Mouse (Mus musculus) stomach, postnatal 0 days (tissue): Measurements from ENCODE around the gene Pakap. TPM values are rescaled to one million over a fixed set of nuclear protein-coding genes. Genes with fewer than 3 reads are reported as not detected.

Source experiments
- ATAC-seq: fragments of 200-750 bp; cut with Nextera tagmentation; 2 replicates; pipeline ENCODE4 v1.8.0; 2017; ENCODE audit not compliant: low FRiP score, low TSS enrichment
- DNase-seq: peaks from one replicate; pipeline ENCODE4 v3.0.0-alpha.2; 2016; ENCODE audit warnings: low spot score
- H3K27ac ChIP-seq: fragments of 300-500 bp; sonication (generic); replicated peaks from 2 replicates; pipeline ENCODE4 v1.5.1; 2014; ENCODE audit warnings: mild to moderate bottlenecking, control low read depth
- H3K27me3 ChIP-seq: fragments of 300-500 bp; sonication (generic); 2 replicates; pipeline ENCODE4 v1.6.1; 2014; ENCODE audit warnings: low read length; ENCODE audit not compliant: control insufficient read depth, insufficient read depth
- H3K36me3 ChIP-seq: fragments of 300-500 bp; sonication (generic); 2 replicates; pipeline ENCODE4 v1.6.1; 2014; ENCODE audit warnings: low read length, mixed read lengths; ENCODE audit not compliant: control insufficient read depth, insufficient read depth
- H3K4me1 ChIP-seq: fragments of 300-500 bp; sonication (generic); replicated peaks from 2 replicates; pipeline ENCODE4 v1.6.1; 2014; ENCODE audit warnings: antibody characterized with exemption; ENCODE audit not compliant: control insufficient read depth, insufficient read depth
- H3K4me2 ChIP-seq: fragments of 300-500 bp; sonication (generic); replicated peaks from 2 replicates; pipeline ENCODE4 v1.6.1; 2014; ENCODE audit warnings: low read depth, mild to moderate bottlenecking, control low read depth, moderate library complexity
- H3K4me3 ChIP-seq: fragments of 300-500 bp; sonication (generic); 2 replicates; pipeline ENCODE4 v1.5.1; 2014; ENCODE audit warnings: low read depth, low read length, control low read depth
- H3K9ac ChIP-seq: fragments of 300-500 bp; sonication (generic); 2 replicates; pipeline ENCODE4 v1.6.1; 2014; ENCODE audit warnings: mild to moderate bottlenecking, low read length, control low read depth, mixed read lengths
- H3K9me3 ChIP-seq: fragments of 300-500 bp; sonication (generic); 2 replicates; pipeline ENCODE4 v1.6.1; 2016; ENCODE audit warnings: low read length; ENCODE audit not compliant: control insufficient read depth
- CTCF ChIP-seq: IDR thresholded peaks from 2 replicates; pipeline ENCODE4 v1.5.1; 2016; ENCODE audit warnings: antibody characterized with exemption, low read depth, mild to moderate bottlenecking, moderate library complexity
- EP300 ChIP-seq: optimal IDR thresholded peaks from 2 replicates; pipeline ENCODE3; 2016; ENCODE audit warnings: antibody characterized with exemption
- WGBS: fragments of 180-500 bp; shearing (Covaris S2); extraction: QIAGEN DNeasy Blood & Tissue Kit; methylation state at CpG from one replicate; pipeline ENCODE4 v1.1.7; 2014; 5-methylcytosine and 5-hydroxymethylcytosine counted together
- polyA plus RNA-seq: library from polyadenylated mRNA; unstranded; fragments of >200 nt; fragmentation: Nextera tagmentation; extraction: Ambion mirVana; gene quantifications from 2 replicates; pipeline ENCODE4 v1.2.1, GENCODE M21; 2015

Gene Pakap
- polyA plus RNA-seq, 1 experiment from 2014 or later, result 12.2 TPM

DNA sequence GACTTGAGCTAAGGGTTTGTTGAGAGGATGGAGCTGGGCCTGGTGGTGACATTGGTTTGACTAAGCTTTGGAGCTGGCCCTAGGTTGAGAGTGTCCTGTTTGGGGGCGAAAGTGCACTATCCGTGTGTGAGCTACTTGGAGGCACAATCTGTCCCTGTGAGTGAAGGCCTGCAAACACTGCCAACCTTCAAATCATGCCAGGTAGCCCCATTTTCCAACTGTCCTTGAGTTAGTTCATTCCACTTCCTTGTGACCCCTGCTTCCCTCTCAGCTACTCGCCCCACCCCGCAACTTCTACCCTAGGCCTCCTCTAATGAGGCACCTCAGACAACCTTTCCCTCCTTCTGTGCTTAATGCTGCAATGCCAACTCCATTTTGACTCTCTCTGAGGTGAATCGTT is 234.0 kb downstream of the Pakap start:
- no peak overlapping the region for H3K4me2 ChIP-seq
- no peak for ATAC-seq

DNA sequence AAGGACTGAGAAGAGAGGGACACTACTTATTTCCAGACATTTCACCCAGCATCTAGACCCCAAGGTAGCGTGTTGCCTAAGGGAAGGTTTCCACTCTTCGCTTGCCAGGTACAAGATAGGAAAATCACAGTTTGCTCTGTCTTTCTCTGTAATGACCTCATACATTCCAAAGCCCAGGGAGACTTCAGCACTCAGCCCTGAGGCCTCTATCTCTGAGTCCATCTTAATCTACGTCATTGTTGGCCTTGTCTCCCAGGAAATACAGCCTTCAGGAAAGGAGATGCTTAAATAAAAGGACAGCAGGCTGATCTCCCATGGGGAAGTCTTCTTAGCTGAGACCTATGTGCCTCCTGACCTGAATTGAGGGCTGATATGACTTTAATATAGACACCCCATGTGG is 234.4 kb downstream of the Pakap start:
- TF ChIP-seq CTCF (no peak), EP300 (no peak)
- no peak for DNase-seq
- Histone ChIP-seq H3K9ac (no peak overlapping the region), H3K36me3 (no peaks in the 10 kb centered on the region), H3K9me3 (no peaks in the 10 kb centered on the region), H3K4me1 (0 out of 2 replicates have a peak, but pooled peaks cover 2% of the 10 kb centered on the region), H3K27me3 (no peaks in the 10 kb centered on the region), H3K4me3 (no peak overlapping the region), H3K27ac (no peak overlapping the region), H3K4me2 (no peak overlapping the region)
- ATAC-seq, result no peak
- WGBS, result 84% methylated on average over 3 of the region's 3 CpGs

More for the DNA sequence above, 234.0 kb downstream of the Pakap start:
- DNase-seq, result no peak
- TF ChIP-seq CTCF, result no peak
- no peak for TF ChIP-seq EP300
- WGBS, result 96% methylated on average over 5 of the region's 5 CpGs
- H3K27ac ChIP-seq, result no peak overlapping the region
- H3K9me3 ChIP-seq, result no peaks in the 10 kb centered on the region
- H3K36me3 ChIP-seq, result no peaks in the 10 kb centered on the region
- H3K4me3 ChIP-seq, result no peak overlapping the region
- H3K9ac ChIP-seq, result no peak overlapping the region
- H3K4me1 ChIP-seq, result 0 out of 2 replicates have a peak, but pooled peaks cover 2% of the 10 kb centered on the region
- H3K27me3 ChIP-seq, result no peaks in the 10 kb centered on the region

GRCm38 (mm10) chr4:57804902-57805301 is 236.9 kb downstream of the Pakap start:
- Histone ChIP-seq H3K9ac (no peak overlapping the region), H3K4me2 (no peak overlapping the region), H3K27me3 (no peaks in the 10 kb centered on the region), H3K36me3 (no peaks in the 10 kb centered on the region), H3K9me3 (no peaks in the 10 kb centered on the region), H3K4me3 (no peak overlapping the region), H3K27ac (no peak overlapping the region), H3K4me1 (no peaks in the 10 kb centered on the region)
- no peak for TF ChIP-seq EP300
- no peak for TF ChIP-seq CTCF
- DNase-seq, result no peak
- 65% methylated on average over 6 of the region's 6 CpGs for WGBS
- no peak for ATAC-seq

DNA sequence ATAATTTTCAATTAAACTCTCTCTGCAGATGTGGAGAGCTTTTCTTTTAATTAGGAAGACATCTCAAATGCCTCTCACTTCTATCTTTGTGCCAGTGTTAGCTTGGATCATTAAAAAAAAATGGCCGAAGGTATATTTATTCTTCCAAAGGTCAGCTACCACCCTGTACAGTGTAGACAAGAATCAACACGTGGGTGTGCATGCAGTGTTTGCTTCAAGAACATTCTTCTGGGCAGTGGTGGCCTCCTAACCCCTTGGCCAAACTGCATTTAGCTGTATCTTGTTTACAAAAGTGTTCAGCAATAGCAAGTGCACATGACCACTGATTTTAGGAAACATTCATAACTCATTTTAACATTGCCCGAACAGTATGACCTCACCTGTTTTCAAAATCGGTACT is 241.5 kb downstream of the Pakap start:
- H3K9ac ChIP-seq, result no peak overlapping the region
- DNase-seq, result peak; percentile 30
- no peaks in the 10 kb centered on the region for H3K36me3 ChIP-seq
- no peak overlapping the region for H3K4me2 ChIP-seq
- no peaks in the 10 kb centered on the region for H3K4me1 ChIP-seq
- peak; percentile 84 for ATAC-seq
- TF ChIP-seq CTCF (no peak), EP300 (no peak)
- H3K27ac ChIP-seq, result 0 out of 2 replicates have a peak overlapping the region, but pooled peaks have one; percentile 18
- WGBS, result 43% methylated on average over 4 of the region's 4 CpGs
- no peak overlapping the region for H3K4me3 ChIP-seq
- H3K9me3 ChIP-seq, result no peaks in the 10 kb centered on the region
- no peaks in the 10 kb centered on the region for H3K27me3 ChIP-seq

DNA sequence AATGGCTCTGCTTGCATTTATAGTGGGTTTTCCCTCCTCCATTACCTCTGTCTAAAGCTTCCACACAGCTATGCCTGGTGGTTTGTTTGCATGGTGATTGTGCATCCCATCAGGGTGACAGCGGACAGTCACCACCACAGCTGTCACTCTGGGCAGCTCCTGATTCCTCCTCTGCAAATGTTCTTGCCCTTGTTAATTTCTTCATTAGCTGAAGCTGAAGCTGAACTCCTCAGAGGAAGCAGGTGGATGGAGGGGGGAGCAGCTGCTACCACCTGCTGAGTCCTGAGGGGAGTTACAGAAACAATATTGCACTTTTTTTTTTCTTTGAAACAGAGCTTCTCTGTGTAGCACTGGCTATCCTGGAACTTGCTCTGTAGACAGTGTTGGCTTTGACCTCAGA is 244.1 kb downstream of the Pakap start:
- DNase-seq (no peak), ATAC-seq (no peak)
- H3K4me3 ChIP-seq, result no peak overlapping the region
- no peak for TF ChIP-seq CTCF
- no peak overlapping the region for H3K27ac ChIP-seq
- H3K4me2 ChIP-seq, result no peak overlapping the region
- 0 out of 2 replicates have a peak, but pooled peaks cover 2% of the 10 kb centered on the region for H3K4me1 ChIP-seq
- no peak overlapping the region for H3K9ac ChIP-seq
- no peaks in the 10 kb centered on the region for H3K9me3 ChIP-seq
- no peaks in the 10 kb centered on the region for H3K27me3 ChIP-seq
- H3K36me3 ChIP-seq, result no peaks in the 10 kb centered on the region
- 86% methylated on average over 1 of the region's 1 CpGs for WGBS

DNA sequence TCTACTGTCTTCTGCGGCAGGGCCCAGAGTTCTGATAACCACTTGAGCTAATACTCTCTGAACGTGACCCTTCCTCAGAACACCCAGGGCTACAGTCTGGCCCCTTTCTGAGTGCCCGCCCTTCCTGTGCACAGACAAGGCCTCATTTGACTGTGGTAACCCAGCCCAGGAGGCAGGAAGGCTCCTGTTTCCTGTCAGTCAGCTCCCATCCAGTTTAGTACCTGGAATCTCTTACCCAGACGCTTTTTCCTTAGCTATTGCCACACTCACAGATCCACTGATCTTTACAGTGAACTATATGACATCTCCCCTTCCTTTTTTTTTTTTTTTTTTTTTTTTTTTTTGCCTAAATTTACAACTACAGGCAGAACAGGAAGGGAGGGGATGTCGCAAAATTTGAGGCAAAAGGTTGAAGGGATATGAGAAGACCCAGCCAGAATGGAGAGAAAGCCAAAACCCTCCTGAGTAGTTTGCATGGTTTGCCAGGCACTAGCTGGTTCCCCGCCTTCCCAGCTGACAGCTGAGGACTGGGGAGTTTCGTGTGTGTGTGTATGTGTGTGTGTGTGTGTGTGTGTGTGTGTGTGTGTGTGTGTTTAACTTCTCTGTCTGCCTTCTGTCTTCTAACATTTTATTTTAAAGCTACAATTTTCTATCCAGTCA is 245.1 kb downstream of the Pakap start:
- no peak overlapping the region for H3K4me2 ChIP-seq
- no peaks in the 10 kb centered on the region for H3K36me3 ChIP-seq
- no peaks in the 10 kb centered on the region for H3K9me3 ChIP-seq
- no peak overlapping the region for H3K4me3 ChIP-seq
- TF ChIP-seq CTCF (no peak), EP300 (no peak)
- no peak overlapping the region for H3K9ac ChIP-seq
- H3K27ac ChIP-seq, result no peak overlapping the region
- H3K4me1 ChIP-seq, result 0 out of 2 replicates have a peak, but pooled peaks cover 2% of the 10 kb centered on the region
- ATAC-seq (no peak), DNase-seq (no peak)
- no peaks in the 10 kb centered on the region for H3K27me3 ChIP-seq
- 34% methylated on average over 7 of the region's 7 CpGs for WGBS
